Mouse (Mus musculus): Measurements from ENCODE around the gene Unc13d.
"Not testable (repeated sequence)": the region's sequence is repeated elsewhere in the genome, so short reads cannot be mapped to it uniquely, and the experiment has no call there.

Gene Unc13d

DNA sequence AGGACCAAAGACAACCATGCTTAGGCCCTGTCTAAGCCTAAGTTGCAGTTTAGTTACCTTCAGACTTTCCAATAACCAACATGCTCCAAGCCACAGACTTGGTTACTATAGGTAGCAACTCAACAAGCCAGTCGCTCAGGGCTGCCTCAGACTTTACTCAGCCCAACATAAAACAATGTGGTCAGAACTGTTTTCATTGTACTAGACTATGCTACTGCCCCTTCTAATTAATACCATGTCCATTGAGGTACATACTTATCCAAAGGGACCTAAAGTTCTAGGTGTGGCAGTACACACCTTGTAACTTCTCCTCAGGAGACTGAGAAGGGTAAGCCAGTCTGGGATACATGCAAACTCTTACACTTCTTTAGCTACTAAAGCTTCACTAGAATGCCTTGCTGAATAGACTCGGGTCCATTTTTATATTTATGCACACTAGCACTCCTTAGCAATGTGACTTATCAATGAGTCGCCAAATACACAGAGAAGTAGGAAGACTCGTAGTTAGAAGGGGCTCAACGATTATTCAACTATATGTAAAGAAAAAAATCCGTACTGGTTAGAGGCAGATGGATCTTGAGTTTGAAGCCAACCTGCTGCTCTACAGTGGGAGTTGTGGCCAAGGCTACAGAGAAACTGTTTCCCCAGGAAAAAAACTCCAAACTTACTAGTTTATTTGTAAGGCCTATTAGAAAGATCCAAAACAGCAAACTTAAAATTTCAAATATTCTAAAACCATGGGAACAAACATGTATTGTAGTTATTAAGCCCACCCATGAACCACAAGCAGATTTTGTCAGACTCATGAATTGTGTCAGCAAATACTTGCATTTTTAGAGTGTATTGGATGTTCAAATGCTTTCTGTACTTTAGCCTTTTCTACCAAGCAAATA lies 56.2 kb downstream of the Unc13d start:
- peak; percentile 49 for DNase-seq (ENCODE audit: low spot score)

DNA sequence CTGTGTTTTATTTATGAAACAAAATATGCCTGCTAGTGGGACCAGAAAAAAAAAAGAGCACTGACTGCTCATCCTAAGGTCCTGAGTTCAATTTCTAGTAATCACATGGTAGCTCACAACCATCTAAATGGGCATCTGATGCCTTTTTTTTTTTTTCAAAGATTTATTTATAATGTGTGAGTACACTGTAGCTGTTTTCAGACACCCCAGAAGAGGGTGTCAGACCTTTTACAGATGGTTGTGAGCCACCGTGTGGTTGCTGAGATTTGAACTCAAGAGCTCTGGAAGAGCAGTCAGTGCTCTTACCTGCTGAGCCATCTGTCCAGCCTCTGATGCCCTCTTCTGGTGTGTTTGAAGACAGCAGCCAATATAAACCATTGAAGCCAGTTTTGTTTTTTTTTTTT lies 57.2 kb downstream of the Unc13d start:
- DNase-seq (ENCODE audit: low spot score) = peak; percentile 57

- DNase-seq (ENCODE audit: low spot score) = peak; percentile 57
Observed at GRCm38 (mm10) chr11:116019976-116020411, 57.8 kb downstream of the Unc13d start.

- DNase-seq (ENCODE audit: low spot score) = no peak
Observed at GRCm38 (mm10) chr11:116019360-116019791, 58.4 kb downstream of the Unc13d start.

DNA sequence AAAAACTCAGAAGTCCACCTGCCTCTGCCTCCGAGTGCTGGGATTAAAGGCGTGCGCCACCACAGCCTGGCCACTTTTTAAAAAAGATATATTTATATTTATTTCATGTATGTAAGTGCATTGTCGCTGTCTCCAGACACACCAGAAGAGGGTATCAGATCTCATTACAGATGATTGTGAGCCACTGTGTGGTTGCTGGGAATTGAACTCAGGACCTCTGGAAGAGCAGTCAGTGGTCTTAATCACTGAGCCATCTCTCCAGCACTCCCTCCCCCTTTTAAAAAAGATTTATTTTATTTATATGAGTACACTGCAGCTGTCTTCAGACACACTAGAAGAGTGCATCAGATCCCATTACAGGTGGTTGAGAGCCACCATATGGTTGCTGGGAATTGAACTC lies 58.9 kb downstream of the Unc13d start:
- not testable (repeated sequence) for DNase-seq (ENCODE audit: low spot score)

GRCm38 (mm10) chr11:116018106-116018505 lies 59.7 kb downstream of the Unc13d start:
- DNase-seq (ENCODE audit: low spot score) = peak; percentile 42

GRCm38 (mm10) chr11:116014821-116015220 lies 62.9 kb downstream of the Unc13d start:
- no peak for DNase-seq (ENCODE audit: low spot score)

GRCm38 (mm10) chr11:116012262-116012947 lies 65.4 kb downstream of the Unc13d start, which contains the start of gene Galk1:
Gene Galk1 (minus strand): TSS chr11:116012719.
- DNase-seq (ENCODE audit: low spot score) = peak; percentile 81

Data from MN1 (cell line).